Comparison of ENCODE assay signal across 12 mouse cellular contexts in genomic region chr2:168584857-168585256, GRCm38 (mm10). TPM values are rescaled to one million over a fixed set of nuclear protein-coding genes. Genes with fewer than 3 reads are reported as not detected.
A peak's percentile ranks its signal among the peaks of the same experiment; 100 is the strongest.
DNase-seq lines count a peak whose midpoint lies in the region; ATAC-seq and TF ChIP-seq lines count a peak whose summit lies in the region.
"Had no signal": no experiment of that assay in that cellular context is flagged by ENCODE, and none has a peak within 500 bp of the region (broad histone marks: within the 10 kb centered on the region; RNA-seq: fewer than 3 reads in every experiment).

No protein-coding gene starts in this region.

- H3K4me3 ChIP-seq in kidney, embryonic 16.5 days (ENCODE audit: low read length) = no peak overlapping the region
- H3K4me3 ChIP-seq in heart, postnatal 0 days (ENCODE audit: low read depth, low read length) = no peak overlapping the region
- H3K4me3 ChIP-seq: kidney, embryonic 15.5 days; liver, embryonic 12.5 days had no signal

- peak; percentile 63 for DNase-seq in kidney, adult 11 months
- DNase-seq in cerebellum, adult 11 months = peak; percentile 87
- DNase-seq in cerebellum, postnatal 14 days = peak; percentile 93 to 97
- peak; percentile 77 for DNase-seq in heart, postnatal 0 days (ENCODE audit: low spot score)
- DNase-seq in lung, postnatal 36 days = no peak
- no peak for DNase-seq in spleen, postnatal 14 days (ENCODE audit: low spot score in 2 of 2)
- DNase-seq: embryo, embryonic 11 days; layer of hippocampus, postnatal 36 days; thymus, postnatal 14 days had no signal

- ATAC-seq in kidney, embryonic 16.5 days (ENCODE audit: low FRiP score, low TSS enrichment) = no peak
- peak; percentile 74 for ATAC-seq in heart, postnatal 0 days (ENCODE audit: insufficient read depth, low read depth)
- ATAC-seq: liver, embryonic 12.5 days had no signal

- no peaks in the 10 kb centered on the region for H3K36me3 ChIP-seq in kidney, embryonic 16.5 days (ENCODE audit: insufficient read depth, low read length)
- no peaks in the 10 kb centered on the region for H3K36me3 ChIP-seq in heart, postnatal 0 days (replicated peaks; ENCODE audit: control insufficient read depth, insufficient read depth, low read length)
- H3K36me3 ChIP-seq: kidney, embryonic 15.5 days; liver, embryonic 12.5 days had no signal

- no peak for TF ChIP-seq CTCF in heart, postnatal 0 days (IDR thresholded peaks at IDR 0.05; ENCODE audit: low read depth)

- no peak for TF ChIP-seq EP300 in heart, postnatal 0 days (IDR thresholded peaks at IDR 0.05; ENCODE audit: low read depth)

- peaks cover 9% of the 10 kb centered on the region; the same call in 1 of the 2 replicates for H3K27me3 ChIP-seq in kidney, embryonic 16.5 days (ENCODE audit: insufficient read depth, low read length)
- H3K27me3 ChIP-seq in heart, postnatal 0 days (ENCODE audit: control insufficient read depth, insufficient read depth, low read length) = no peaks in the 10 kb centered on the region

- no peak overlapping the region for H3K4me2 ChIP-seq in kidney, embryonic 16.5 days (replicated peaks; ENCODE audit: low read depth, low read length)
- no peak overlapping the region for H3K4me2 ChIP-seq in heart, postnatal 0 days (ENCODE audit: low read depth, low read length)
- H3K4me2 ChIP-seq: kidney, embryonic 15.5 days; liver, embryonic 12.5 days had no signal

- no peaks in the 10 kb centered on the region for H3K9me3 ChIP-seq in kidney, embryonic 16.5 days (ENCODE audit: low read length)
- H3K9me3 ChIP-seq in heart, postnatal 0 days (replicated peaks; ENCODE audit: control insufficient read depth, low read length) = no peaks in the 10 kb centered on the region
- H3K9me3 ChIP-seq: kidney, embryonic 15.5 days; liver, embryonic 12.5 days had no signal

- 83% methylated on average over 6 of the region's 6 CpGs for WGBS in kidney, embryonic 16.5 days
- 37% methylated on average over 6 of the region's 6 CpGs for WGBS in heart, postnatal 0 days

- no peak overlapping the region for H3K9ac ChIP-seq in kidney, embryonic 16.5 days (replicated peaks; ENCODE audit: low read length)
- H3K9ac ChIP-seq in heart, postnatal 0 days (replicated peaks; ENCODE audit: low read depth, low read length) = no peak overlapping the region
- H3K9ac ChIP-seq: kidney, embryonic 15.5 days; liver, embryonic 12.5 days had no signal

- H3K4me1 ChIP-seq in kidney, embryonic 16.5 days (ENCODE audit: insufficient read depth, low read length) = peaks cover 47% of the 10 kb centered on the region
- peaks cover 56% of the 10 kb centered on the region for H3K4me1 ChIP-seq in heart, postnatal 0 days (ENCODE audit: control insufficient read depth, insufficient read depth)

- no peak overlapping the region for H3K27ac ChIP-seq in kidney, embryonic 16.5 days (ENCODE audit: low read length)
- peak overlapping the region; percentile 94 for H3K27ac ChIP-seq in heart, postnatal 0 days (ENCODE audit: low read depth)
- H3K27ac ChIP-seq: kidney, embryonic 15.5 days; liver, embryonic 12.5 days had no signal

RNA-seq across cellular contexts. Expression of gene Nfatc2, which starts 16.6 kb away (rescaled TPM):
- polyA plus RNA-seq in kidney, embryonic 16.5 days (2015; fragmentation: Nextera tagmentation; extraction: Ambion mirVana) = 2.6 and 2.8 TPM in 2 replicates
- 7.4 and 10.1 TPM in 2 replicates for total RNA-seq in heart, postnatal 0 days (2014; rRNA removed; ENCODE audit: low replicate concordance)
- polyA plus RNA-seq in heart, postnatal 0 days (2015; fragmentation: Nextera tagmentation; extraction: Ambion mirVana) = 7.3 and 8.2 TPM in 2 replicates

Comparison
In these comparisons a context has a peak if more than half of its experiments do, and no peak if none do; other contexts are left out.
1. DNase-seq: peak in kidney, adult 11 months (single experiment), cerebellum, adult 11 months (single experiment), cerebellum, postnatal 14 days (2 of 2) and heart, postnatal 0 days (single experiment); none in lung, postnatal 36 days (single experiment) and spleen, postnatal 14 days (0 of 2).